Mouse (Mus musculus) adrenal gland, adult 2 months (tissue): Measurements from ENCODE around the gene Fam222b. TPM values are rescaled to one million over a fixed set of nuclear protein-coding genes. Genes with fewer than 3 reads are reported as not detected.
"Not testable (repeated sequence)": the region's sequence is repeated elsewhere in the genome, so short reads cannot be mapped to it uniquely, and the experiment has no call there.

Source experiments
- DNase-seq: peaks from one replicate; pipeline ENCODE4 v3.0.0; 2021
- long read RNA-seq: library from polyadenylated mRNA; stranded (forward); transcript quantifications from one replicate; pipeline ENCODE4 v2.0.0, GENCODE M21; 2021
- polyA plus RNA-seq: library from polyadenylated mRNA; depleted of rRNA; stranded (reverse); fragments of >200 nt; gene quantifications from 2 replicates; pipeline ENCODE4 v1.2.3, GENCODE M21; 2012; rRNA removed
- total RNA-seq, 2 experiments: library from RNA; stranded (reverse); gene quantifications; 2 replicates each; pipeline ENCODE4 v1.2.3; 2021

Fam222b gene
- total RNA-seq (10 to 100 TPM; 19.7 to 24.2 TPM), polyA plus RNA-seq (38.4 and 41.7 TPM in 2 replicates)
- long read RNA-seq, partial matches to known transcripts, result 0 of 17 reads
- long read RNA-seq, other reads (novel, unspliced or antisense), result 9 of 17 reads

DNA sequence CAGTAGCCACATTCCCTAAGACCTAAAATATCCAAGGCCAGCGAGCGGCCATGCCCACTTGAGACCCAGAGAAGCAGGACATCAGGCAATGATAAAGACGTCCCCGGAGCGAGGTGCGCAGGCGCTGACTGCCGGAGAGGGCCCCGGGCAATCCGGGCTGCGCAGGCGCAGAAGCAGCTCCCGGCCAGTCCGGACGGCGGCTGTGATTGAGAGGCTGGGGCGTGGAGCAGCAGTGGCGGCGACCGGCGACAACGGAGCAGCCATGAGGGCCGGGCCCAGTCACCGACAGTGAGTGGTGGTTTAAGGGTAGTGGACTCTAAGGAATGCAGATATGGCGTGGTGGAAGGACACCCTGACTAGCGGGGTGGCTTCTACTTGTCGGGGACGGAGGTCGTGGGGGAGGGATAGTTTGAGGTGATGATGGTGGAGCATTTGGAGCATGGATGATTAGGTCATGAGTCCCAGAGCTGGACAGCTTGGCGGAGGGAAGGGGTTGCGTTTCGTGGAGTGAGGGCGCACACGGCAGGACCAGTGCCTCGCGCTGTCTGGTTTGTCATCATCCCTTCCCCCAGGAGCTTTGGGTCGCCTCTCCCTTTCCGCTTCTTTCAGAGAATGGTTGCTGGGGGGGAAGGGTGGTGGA is at the start of gene Fam222b:
Fam222b (plus strand) TSS at position 157 of the 640 bp plus-strand sequence.
- DNase-seq, result peak; percentile 96

DNA sequence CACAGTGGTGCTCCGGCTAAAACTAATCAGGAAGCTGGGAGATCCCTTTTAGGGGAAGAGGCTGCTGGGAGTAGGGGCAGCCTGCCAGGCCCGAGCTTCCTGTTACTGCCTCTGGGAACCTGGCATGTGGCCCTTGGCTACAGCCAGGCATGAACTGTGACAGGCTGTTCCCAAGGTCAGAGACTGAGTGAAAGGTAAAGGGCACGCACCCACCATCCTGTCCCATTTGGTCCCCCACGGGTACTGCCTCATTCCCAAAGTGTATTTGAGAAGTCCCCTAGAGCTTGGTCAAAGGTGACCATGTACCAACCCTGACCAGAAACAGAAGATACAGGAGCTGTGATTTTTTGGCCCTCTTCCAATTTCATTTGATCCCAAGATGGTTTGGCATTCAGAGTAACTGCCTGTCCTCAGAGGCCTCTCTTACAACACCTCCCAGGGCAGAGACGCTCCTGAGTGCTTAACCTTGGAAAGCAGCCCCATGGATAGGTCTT is 49.7 kb upstream of the Fam222b start:
- peak; percentile 93 for DNase-seq

DNA sequence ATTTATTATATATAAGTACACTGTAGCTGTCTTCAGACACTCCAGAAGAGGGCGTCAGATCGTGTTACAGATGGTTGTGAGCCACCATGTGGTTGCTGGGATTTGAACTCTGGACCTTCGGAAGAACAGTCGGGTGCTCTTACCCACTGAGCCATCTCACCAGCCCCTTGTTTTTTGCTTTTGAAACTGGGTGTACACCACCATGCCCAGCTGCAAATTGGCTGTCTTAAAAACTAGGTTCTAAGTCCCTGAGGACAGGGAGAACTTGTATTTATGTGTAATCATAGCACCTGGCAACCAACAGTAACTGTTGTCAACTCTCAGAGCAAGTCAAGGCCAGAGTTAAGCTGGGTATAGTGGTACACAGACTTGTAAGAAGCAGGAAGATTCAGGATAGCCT is 45.8 kb upstream of the Fam222b start:
- not testable (repeated sequence) for DNase-seq

DNA sequence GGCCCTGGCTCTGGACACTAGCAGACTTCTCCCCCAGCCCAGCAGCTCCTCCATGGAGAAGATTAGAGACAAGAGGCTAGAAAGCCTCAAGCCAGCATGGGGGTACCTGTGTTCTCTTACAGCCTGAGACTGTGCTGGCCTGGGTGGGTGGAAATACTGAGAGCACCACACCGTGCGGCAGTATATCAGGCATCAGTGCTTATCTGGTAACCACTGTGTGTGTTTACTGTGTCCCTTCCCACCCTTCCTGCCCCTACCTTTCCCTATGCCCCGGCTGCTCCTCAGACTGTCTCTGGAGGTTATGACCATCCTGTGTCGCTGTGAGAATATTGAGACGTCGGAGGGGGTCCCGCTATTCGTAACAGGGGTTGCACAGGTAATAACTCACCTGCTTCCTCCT is 41.4 kb upstream of the Fam222b start:
- DNase-seq, result no peak

DNA sequence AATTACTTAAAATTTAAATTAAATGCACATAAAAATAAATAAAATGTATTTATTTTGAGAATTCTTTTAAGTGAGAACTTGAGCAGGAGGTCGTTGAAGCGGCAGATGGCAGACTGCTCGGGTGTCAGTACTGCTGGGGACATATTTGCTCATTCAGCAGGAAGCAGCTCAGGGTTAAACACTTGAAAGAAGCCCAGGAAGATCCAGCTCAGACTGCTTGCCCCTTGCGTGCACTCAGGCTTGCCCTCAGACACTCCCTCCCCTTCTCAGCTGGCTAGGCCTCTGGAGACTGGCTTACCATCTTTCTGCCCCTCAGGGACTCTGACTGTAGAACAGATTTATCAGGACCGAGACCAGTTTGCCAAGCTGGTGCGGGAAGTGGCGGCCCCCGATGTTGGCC is 37.5 kb upstream of the Fam222b start:
- DNase-seq, result no peak

DNA sequence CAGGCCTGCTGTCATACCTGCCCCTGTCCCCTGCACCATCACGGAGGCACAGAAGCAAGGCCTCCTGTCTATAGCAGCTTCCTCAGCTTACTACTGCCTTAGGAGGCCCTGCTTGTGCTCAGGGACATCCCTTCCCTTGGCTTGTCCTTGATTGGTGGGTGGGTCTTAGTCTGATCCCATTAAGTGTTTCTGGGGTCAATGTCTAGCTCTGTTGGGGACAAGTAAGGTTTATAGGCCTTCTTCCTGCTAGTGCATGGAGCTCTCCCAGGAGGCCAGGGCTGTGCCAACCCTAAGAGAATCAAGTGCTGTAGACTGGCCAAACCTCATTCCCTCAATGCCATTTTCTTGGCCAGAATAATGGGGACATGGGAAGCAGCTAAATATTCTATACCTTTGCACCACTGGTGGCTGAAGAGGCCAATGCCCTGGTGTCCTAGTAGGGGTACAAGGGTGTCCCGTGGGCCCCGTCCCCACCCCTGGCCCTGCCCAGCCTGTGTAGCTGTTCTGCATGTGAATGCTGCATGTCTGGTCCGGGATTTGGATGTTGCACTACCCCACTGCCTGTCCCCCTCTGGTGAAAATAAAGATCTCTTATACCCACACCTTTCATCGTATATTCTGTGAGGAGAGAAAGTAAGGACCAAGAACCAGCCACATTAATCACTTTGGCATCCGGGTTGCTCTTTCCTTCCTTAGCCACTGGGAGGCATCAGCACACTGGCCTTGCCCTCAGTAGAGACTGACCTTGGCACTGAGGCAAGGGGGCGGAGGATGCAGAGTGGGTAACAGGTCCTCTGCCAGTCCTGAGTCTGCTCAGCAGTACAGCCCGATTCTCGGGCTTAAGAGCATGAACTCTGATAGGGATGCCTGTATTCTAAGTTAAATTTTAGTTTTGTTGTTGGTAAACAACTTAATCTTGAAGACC is 34.4 kb upstream of the Fam222b start:
- peak; percentile 88 for DNase-seq

DNA sequence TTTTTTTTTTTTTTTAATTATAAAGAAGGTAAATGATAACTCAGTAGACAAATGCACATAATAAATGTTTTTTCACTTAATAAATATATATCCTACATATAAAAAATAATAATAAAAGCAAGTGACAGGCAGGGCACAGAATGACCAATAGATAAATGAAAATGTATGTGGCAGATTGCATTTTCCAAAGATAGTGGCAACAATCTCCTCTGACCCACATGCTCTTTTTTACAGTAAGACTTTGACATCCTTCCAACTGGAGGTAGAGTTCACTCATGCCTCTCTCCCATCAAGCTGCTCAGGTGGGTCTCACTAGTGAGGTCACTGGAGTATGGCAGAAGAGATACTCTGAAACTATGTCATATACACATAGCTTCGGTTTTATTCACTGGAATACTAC is 31.9 kb upstream of the Fam222b start:
- DNase-seq, result no peak

DNA sequence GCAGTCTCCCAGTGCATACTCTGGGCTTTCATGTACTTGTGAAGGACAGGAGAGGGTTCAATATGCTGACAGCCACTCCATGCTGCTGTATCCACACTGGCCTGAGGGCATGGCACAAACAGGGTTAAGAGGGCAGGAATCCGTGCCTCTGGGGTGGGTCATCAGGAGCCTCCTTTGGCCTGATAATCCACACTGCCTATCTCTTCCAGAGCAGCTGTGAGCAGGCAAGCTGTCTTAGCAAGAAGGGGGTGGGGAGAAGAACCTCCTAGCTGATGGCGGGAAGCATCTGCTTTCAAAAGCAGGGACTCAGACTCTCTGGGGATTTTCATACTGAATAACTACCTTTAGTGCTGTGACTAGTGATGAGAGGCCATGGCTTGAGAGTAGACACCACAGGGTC is 28.6 kb upstream of the Fam222b start:
- no peak for DNase-seq

DNA sequence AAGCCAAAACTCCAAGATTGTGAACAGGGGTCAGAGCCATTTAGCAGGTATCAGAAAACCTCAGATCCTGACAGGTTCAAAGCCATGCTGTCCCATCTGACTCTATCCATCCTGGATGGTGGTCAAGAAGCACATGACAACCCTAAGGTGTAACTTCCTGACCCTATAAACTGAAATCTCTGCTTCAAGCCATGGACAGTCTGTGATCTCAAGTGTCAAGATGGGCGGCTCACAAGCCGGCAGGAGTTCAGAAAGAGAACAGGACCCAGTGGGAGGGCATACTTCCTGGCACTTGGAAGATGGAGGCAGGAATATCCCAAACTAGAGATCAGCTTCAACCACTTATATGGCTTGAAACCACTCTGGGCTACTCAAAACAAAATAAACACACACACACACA is 27.8 kb upstream of the Fam222b start:
- DNase-seq, result no peak

DNA sequence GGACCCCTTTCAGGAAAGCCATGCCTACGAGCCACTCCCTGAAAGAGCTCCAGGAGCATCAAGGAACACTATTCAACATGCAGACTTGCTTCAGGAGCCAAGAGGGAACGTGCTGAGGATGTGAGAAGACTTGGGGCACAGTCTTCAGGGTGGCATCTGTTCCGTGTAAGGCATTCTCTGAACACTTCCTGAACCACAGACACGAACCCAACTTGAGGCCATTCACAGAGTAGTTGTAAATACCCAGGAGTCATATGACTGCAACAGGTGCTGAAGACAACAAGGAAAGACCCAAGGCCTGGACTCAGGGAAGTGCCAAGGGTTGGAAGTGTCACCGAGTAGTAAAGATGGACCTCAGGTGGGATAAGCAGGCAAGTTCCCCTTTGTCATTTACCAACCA is 26.9 kb upstream of the Fam222b start:
- DNase-seq, result no peak

DNA sequence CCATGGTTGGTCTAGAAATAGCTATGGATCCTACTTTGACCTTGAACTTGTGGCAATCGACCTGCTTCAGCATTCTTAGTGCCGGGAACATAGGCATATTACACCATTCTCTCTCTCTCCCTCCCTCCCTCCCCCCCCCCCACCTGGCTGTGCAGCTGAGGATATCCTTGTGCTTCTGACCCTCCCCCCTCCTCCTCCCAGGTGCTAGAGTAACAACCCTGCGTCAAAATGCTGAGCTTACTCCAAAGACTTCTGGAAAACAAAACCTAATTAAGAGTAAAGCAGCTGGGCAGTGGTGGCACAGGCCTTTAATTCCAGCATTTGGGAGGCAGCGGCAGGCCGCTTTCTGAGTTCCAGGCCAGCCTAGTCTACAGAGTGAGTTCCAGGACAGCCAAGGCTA is 25.3 kb upstream of the Fam222b start:
- no peak for DNase-seq

DNA sequence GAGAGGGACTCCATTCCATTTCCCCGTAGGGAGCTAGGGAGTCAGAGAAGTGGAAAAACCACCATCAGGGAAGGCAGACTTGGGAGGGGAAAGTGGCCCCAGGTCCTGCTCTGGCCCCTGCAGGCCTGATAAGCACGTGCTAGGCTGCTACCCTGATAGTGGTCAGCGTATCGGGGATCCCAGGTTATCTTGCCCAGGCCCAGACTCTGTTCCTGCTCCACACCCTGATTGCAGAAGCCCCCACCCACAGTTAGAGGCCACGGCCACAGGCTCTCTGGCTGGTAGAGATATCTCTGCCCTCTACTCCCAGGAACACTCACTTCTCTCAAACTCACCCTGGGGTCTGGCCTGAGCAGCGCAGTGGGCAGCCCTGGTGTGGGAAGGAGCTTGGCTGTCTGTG is 24.8 kb upstream of the Fam222b start:
- DNase-seq, result no peak

DNA sequence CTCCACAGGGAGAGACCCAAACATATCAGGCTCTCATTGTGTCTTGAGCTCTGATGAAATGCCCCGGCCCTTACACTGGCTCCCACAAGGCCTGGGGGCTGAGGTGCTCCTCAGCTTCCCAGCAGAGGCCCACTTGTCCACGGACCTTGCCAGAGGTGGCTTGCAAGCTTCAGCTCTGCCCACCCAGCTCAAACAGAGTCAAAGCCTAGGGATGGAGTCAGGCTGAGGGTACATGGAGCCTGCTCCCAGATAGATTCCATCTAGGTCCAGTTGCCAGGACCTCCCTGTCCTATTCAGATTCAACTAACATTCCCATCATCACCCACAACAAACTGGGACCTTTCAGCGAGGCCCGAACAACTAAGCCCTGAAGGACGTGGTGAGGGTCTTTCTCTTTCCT is 22.5 kb upstream of the Fam222b start:
- no peak for DNase-seq

DNA sequence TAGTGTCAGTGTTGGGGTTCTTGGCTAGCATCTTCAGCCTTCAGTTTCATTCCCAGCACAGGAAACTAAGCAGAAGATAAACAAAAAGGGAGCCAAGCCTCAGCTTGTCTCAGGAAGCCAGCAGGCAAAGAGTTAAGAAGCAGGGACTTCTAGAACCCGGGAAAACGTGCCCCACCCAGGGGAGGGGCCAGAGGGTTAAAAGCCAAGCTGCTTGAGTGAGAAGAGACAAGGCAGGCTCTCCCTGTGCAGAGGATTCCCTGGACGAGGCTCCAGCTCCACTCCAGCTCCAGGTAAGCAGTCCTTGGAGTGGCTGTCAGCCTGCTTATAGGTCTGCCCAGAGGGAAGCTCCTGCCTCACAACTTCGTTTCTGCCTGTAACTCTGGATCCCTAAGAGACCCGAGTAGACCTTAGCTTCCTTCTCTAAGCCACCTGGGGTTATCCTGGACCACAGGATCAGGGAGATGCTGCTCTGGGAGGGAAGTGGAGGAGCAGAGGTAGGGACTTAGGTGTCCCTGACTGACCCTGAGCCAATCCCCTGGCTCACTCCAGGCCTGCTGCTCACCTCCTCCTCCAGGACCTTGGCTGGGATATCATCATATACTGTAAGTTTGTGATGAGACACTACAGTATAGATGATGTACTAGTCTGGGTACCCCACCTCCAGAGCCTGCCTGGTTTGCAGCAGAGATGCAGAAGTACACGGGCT is 21.9 kb upstream of the Fam222b start:
- DNase-seq, result no peak

DNA sequence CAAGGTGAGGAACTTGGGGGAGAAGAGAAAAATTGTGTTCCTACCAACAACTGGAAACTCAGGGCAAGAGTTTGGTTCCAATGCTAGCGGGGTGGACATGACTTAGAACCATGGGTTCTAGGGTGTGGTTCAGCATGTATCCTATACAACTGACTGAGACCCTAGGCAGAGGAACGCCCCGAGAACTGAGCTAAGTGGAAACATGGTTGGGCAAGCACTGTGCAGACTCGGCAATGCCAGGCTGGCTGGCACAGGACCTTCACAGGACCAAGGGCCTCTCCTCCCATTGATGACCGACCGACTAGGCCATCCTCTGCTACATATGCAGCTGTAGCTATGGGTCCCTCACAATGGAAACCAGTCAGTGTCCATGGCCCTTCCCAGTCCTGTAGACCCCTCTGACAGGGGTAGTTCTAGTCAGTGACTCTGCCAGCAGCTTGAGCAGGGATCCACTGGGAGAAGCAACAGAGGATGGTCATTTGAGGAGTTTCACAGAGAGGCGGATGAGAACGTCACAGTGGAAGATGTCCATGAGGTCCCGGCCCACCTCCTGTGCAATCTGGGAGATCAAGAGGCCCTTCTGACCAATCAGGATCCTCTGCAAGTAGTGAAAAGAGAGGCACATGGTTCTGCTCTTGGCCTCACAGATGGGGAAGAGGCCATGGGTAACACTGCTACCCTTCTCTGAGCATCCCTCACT is 20.7 kb upstream of the Fam222b start:
- no peak for DNase-seq

DNA sequence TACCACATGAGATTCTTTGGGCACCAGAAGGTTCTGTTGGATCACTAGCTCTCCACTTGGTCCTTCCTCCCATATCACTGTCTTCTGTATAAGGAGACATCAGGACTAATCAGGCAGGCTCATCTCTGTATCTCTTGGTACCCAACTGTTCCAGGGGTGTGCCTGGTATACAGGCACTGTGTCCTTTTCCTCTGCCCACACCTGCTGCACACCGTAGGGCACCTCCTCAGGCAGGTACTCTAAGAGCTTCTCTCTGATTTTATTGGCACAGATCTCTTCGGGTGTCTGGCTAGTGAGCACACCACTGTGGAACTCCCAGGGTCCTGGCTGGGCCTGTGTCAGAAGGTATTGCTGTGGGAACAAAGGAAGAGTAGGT is 20.2 kb upstream of the Fam222b start:
- no peak for DNase-seq

DNA sequence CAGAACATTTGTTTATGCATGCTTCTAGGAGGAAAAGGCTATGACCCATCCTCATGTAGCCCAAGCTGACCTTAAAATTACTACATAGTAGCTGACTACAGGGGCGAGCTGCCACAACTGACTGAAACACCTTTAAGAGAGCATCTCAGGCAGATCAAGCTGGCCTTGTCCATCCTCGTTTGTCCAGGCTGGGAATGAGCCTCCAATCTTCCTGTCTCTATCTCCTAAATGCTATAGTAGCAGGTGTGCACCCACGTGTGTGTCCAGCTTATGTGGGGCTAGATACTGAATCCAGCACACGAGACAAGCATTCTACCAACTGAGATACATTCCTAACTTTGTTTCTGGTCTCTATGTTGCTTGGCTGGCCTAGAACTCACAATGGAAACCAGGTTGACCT is 19.8 kb upstream of the Fam222b start:
- no peak for DNase-seq

DNA sequence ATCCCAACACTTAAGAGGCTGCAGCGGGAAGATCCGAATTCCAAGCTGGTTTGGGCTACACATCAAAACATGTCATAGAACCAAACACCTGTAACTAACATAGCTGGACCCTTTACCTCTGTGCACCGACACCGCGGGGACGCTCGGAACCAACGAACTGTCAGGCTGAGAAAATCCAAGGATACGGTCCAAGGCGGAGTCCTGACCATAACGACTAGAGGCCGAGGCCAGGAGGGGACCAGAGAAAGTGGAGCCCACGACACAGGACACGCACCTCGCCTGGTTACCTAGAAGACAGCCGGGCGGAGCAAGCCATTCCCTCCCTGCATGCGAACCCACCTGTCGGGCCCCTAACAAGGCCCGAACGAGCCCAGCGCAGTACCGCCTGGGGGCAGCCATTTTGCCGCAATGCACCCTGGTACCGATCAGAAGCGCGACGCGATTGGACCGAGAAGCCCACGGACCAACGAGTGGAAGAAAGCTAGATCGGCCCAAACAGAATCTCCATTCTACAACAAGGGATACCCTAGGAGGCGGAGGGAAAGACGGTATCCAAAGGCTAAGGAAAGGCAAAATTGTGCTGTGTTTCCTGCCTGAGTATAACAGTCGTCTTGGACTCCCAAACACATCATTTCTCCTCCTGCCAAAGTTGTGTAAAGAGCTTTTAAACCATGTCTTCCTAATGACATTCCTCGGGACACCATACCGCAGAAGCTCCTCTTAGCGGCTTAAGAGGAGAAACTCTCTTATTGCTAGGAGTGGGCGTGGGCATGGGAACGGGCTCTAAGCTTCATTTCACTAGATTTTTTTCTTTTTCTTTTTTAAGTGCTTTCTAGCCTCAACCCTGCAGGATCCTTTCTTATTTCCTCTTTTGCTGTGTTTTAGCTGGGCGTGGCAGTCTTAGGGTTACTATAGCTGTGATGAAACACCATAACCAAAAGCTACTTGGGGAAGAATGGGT is 14.2 kb upstream of the Fam222b start, which contains the start of gene Eral1:
Eral1 (minus strand) TSS at position 423 of the 961 bp plus-strand sequence.
- DNase-seq, result peak; percentile 92

DNA sequence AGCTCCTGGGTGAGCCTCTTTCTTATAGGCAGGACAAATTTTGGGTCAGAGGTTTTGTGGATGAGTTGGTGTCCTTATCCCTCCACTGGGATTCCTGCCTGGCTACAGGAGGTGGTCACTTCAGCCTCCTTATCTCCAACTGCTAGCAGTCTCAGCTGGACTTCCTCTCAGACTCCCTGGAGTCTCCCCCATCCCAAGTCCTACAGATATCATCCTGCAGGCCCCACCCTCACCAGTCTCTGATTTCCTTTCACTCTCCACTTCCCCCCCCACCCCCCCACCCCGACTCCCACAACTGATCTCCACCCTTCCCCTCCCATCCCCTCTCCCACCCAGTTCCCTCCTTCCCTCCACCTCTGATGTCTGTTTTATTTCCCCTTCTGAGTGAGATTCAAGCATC is 10.9 kb upstream of the Fam222b start:
- DNase-seq, result no peak

DNA sequence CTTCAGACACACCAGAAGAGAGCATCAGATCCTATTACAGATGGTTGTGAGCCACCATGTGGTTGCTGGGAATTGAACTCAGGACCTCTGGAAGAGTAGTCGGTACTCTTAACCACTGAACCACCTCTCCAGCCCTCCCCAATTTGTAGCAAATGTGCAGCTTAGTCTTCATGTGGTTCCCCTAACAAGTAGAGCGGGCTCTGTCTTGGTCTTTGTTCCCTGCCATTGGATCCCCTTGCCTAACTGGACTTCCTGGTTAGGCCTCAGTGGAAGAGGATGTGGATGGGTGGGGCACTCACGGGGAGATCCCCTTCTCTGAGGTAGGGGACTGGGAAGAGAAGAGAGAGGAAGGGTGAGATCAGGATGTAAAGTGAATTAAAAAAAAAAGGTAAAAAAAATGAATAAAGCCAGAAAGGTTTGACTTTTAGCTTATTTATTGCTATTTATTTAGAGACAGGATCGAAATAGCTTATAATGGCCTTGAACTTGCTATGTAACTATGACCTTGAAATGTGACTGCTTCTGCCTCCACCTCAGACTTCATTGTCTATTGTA is 7.5 kb upstream of the Fam222b start:
- DNase-seq, result no peak
